Mouse (Mus musculus) bone marrow, adult 2 months (tissue): ENCODE measurements around the gene Rps19.

Experiments used
- CTCF ChIP-seq: fragments of 200-500 bp; IDR thresholded peaks from 2 replicates; pipeline ENCODE4 v1.5.1; 2011; ENCODE audit warnings: low read length, control low read depth; ENCODE audit not compliant: control insufficient read depth, insufficient read depth
- POLR2A ChIP-seq: fragments of 200-500 bp; IDR thresholded peaks from 2 replicates; pipeline ENCODE4 v1.6.1; 2011; ENCODE audit warnings: low read depth, mild to moderate bottlenecking, control low read depth, low read length, borderline replicate concordance; ENCODE audit not compliant: control insufficient read depth

DNA sequence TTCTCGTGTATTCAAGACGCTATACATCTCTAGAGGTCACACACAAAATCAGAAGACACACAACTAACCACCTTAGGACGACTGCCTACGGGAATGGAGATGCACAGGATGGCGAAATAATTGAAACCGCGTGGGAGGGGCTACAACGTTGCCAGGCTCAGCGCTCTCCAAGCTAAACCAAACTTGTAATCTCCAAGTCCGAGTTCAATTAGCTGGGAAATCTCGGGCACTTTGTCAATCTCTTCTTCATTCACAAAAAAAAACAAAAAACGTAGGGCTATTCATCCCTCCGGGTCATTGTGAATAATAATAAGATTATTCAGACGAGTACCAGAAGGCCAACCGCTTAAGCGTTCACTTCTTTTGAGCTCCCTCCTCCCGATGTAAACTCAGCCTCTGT, 15.1 kb upstream of the Rps19 start:
- TF ChIP-seq POLR2A (no peak), CTCF (no peak)
